Mouse (Mus musculus): ENCODE results near the gene Tma7.

- no peak for TF ChIP-seq ETS1 (IDR thresholded peaks at IDR 0.05; ENCODE audit: low read depth, low read length)
- no peak for TF ChIP-seq RCOR1 (IDR thresholded peaks at IDR 0.05; ENCODE audit: low read depth, low read length)
- no peak for TF ChIP-seq MAZ (IDR thresholded peaks at IDR 0.05; ENCODE audit: low read depth, low read length)
- no peak for TF ChIP-seq EP300 (IDR thresholded peaks at IDR 0.05; ENCODE audit: low read depth in 1 of 2, low read length in 2 of 2)
- TF ChIP-seq POLR2A (IDR thresholded peaks at IDR 0.05; ENCODE audit: control insufficient read depth in 1 of 2, insufficient read depth in 1 of 2, low read depth in 1 of 2, low read length in 2 of 2, poor library complexity in 1 of 2) = no peak
- no peak for TF ChIP-seq CTCF (IDR thresholded peaks at IDR 0.05 in 2 of 3, conservative IDR thresholded peaks at IDR 0.05 in 1 of 3; ENCODE audit: control insufficient read depth in 1 of 3, insufficient read depth in 1 of 3, low read depth in 2 of 3, low read length in 3 of 3, poor library complexity in 1 of 3, severe bottlenecking in 1 of 3)
- TF ChIP-seq POLR2AphosphoS5 (IDR thresholded peaks at IDR 0.05; ENCODE audit: borderline replicate concordance, low read depth, low read length) = no peak
- no peak for TF ChIP-seq CHD2 (IDR thresholded peaks at IDR 0.05; ENCODE audit: low read length)
- TF ChIP-seq POLR2AphosphoS2 (IDR thresholded peaks at IDR 0.05; ENCODE audit: low read length) = no peak
- no peak for TF ChIP-seq TAL1 (IDR thresholded peaks at IDR 0.05; ENCODE audit: low read length)
- no peak for TF ChIP-seq MAX (IDR thresholded peaks at IDR 0.05; ENCODE audit: low read length)
- no peak for TF ChIP-seq TBP (IDR thresholded peaks at IDR 0.05; ENCODE audit: low read depth, low read length)
- TF ChIP-seq GATA1 (IDR thresholded peaks at IDR 0.05; ENCODE audit: low read depth, low read length) = no peak
Measured at GRCm38 (mm10) chr9:109118106-109118505, 35.7 kb upstream of the Tma7 start.

All from MEL (cell line).